ENCODE assay signal across 19 mouse cellular contexts in the genomic region with DNA sequence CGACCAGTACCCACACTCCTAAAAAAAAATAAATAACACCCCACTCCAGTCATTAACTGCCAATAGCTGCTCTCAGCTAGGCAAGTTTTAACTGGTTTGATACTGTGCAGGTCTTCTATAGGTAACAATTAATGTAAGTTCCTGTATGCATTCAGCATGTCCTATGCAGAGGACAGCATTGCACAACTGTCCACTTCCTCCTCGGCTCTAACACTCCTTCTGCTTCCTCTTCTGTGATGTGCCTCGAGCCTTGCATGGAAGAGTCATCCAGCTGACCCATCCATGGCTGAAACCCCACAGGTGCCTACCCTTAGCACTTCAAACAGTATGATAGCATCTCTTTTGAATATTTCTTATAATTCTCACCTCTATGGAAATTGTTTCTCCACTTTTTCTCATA.
"Had no signal": no experiment of that assay in that cellular context is flagged by ENCODE, and none has a peak within 500 bp of the region (broad histone marks: within the 10 kb centered on the region; RNA-seq: fewer than 3 reads in every experiment).

No protein-coding gene starts in this region.

- H3K4me3 ChIP-seq: limb, embryonic 12.5 days; midbrain, embryonic 10.5 days; neural tube, embryonic 12.5 days; stomach, embryonic 15.5 days had no signal

- H3K4me2 ChIP-seq: limb, embryonic 12.5 days; neural tube, embryonic 12.5 days; stomach, embryonic 15.5 days had no signal

- H3K27ac ChIP-seq: kidney, postnatal 0 days; limb, embryonic 12.5 days; liver, embryonic 14.5 days; macrophage; midbrain, embryonic 10.5 days; neural tube, embryonic 12.5 days; stomach, embryonic 15.5 days had no signal

- H3K9ac ChIP-seq: limb, embryonic 12.5 days; liver, embryonic 14.5 days; neural tube, embryonic 12.5 days; stomach, embryonic 15.5 days had no signal

- DNase-seq: kidney, adult 8-10 months; layer of hippocampus, postnatal 36 days; liver; lung, adult 2 months; midbrain, embryonic 14.5 days; retina, postnatal 1 day; right cerebral cortex, postnatal 4 days; spleen, adult 18-20 months; thymus, adult 2 months; thymus, postnatal 25 days had no signal

- H3K9me3 ChIP-seq: limb, embryonic 12.5 days; midbrain, embryonic 10.5 days; neural tube, embryonic 12.5 days; stomach, embryonic 15.5 days had no signal

- H3K4me1 ChIP-seq: limb, embryonic 12.5 days; stomach, embryonic 15.5 days had no signal

- H3K36me3 ChIP-seq: limb, embryonic 12.5 days; midbrain, embryonic 10.5 days; neural tube, embryonic 12.5 days; stomach, embryonic 15.5 days had no signal

- ATAC-seq: intestine, postnatal 0 days; lung, postnatal 0 days had no signal

- H3K27me3 ChIP-seq: limb, embryonic 12.5 days; neural tube, embryonic 12.5 days; stomach, embryonic 15.5 days had no signal
